Mouse (Mus musculus): Measurements from ENCODE around the gene Camkk2.

Gene Camkk2

DNA sequence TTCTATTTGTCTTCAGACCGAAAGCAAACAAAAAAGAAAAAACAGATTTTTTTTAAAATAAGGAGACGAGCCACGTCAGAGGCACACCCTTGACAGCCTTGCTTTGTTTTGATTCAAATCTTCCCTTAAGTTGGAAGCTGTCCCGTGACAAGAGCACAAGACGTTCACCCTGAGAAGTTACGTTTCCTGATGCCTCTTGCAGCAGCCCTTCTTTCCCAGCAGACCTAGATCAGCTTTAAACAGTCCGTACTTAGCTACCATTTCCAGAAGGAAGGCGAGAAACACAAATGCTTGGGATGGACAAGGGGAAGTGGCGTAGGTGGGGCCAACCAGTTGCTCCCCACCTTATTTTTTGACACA lies 80.5 kb downstream of the Camkk2 start:
- no peak for DNase-seq (ENCODE audit: low spot score)

DNA sequence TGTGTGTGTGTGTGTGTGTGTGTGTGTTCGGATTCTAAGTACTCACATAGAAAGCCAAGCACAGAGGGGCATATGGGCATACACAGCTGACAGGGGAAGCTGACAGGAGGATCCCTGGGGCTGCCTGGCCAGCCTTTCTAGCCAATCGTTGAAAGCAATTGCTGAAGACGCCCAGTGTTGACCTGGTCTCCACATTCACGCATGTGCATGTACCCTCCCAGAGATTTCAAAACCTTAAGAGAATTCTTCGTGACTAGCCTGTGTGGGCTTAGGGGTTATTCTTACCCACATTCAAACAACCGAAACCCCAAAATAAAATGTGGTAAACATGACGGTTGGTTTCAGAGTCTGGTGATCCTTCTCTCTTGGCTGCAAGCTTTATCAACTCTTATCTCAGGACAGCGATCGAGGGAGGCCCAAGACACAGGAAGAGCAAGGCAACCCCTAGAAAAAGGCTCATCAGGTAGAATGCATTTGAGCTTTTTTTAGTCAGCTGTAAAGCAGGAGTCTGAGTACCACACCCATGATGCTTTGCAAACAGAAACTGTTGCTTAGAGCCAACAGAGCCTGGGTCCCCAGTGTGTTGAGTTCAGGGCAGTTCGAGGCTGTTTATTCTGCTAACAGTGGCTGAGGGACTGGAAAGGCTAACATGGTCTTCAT lies 81.0 kb downstream of the Camkk2 start:
- DNase-seq (ENCODE audit: low spot score) = no peak

DNA sequence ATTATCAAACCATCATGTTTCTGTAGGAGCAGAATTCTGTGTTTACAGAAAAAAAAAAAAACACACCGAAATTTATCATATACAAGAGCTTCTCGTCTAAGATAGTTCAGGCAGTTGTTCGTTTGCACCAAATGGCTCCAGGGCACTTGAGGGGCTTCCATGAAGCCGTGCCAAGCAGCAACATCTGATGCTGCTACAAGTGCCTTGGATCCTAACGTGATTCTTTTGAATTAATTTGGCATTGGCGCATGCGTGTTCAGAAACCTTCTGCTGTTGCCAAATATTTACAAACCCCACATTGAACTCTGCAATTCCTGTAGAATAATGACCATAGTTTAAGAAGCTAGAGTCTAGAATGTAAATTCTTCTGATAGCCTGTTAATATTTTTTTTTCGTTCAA lies 83.7 kb downstream of the Camkk2 start:
- DNase-seq (ENCODE audit: low spot score) = no peak

DNA sequence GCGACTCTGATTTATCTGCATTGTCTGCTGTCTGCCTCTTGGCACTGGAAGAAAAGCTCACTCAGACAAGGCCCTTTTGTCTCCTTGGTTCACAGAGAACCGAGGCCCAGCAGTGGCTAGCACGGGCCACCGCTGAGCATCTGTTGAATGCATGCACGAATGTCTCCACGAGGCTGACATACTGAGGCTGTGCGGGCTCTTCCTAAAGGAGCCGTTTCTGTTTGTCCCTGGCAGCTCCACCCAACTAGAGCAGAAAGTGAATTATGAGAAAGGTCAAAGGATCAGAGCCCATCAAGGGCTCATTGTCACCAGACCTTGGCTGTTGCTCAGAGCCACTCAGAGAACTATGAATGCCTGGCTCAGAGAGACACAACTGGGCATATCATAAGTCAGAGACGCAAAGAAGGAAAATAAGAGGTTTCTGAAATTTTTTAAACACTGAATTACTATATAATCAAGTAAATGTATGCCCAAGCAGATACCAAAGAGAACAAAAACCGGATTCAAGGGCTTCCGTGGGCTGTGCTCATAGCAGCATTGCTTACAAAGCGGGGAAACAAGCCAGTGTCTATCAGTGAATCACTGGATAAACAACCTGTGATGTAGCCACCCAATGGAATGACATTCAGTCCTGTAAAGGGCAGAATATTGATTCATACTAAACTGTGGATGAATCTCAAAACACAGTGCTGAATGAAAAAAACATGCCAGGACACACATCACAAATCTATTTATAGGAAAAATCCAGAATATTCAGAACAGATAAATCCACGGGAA lies 85.6 kb downstream of the Camkk2 start:
- DNase-seq (ENCODE audit: low spot score) = no peak

DNA sequence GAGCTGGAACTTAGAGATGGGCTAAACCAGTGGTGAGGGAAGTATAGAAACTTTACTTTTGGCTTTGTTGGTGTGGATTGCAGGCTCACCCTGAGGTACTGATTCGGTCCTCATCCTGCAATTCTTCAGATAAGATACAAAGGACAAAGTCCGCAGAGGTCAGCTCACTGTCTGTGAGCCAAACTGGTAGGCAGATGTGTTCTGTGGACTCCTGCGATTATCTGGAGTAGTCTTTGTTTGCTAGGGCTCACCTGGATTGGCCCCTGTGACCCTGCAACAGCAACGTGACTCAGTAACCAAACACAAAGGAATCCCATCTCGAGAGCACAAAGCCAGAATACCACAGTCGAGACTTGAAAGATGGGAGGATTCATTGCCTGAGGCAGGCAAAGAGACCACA lies 88.7 kb downstream of the Camkk2 start:
- no peak for DNase-seq (ENCODE audit: low spot score)

DNA sequence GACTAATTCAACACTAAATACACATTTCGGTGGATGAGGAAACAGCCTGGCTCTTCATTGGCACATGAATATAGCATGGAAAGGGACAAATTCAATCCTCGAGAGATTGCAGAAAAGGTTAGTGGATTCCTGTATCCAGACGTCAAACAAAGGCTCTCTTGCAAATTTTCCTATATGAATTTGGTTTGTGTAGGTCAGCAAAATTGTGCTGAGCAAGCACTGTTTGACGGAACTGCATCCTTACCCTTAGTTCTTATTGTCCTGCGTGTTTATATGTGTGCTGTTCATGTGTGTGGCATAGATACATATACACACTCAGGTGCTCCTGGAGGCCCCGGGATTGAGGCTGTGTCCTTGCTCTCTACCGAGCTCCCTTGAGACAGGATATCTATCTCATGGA lies 90.1 kb downstream of the Camkk2 start:
- no peak for DNase-seq (ENCODE audit: low spot score)

DNA sequence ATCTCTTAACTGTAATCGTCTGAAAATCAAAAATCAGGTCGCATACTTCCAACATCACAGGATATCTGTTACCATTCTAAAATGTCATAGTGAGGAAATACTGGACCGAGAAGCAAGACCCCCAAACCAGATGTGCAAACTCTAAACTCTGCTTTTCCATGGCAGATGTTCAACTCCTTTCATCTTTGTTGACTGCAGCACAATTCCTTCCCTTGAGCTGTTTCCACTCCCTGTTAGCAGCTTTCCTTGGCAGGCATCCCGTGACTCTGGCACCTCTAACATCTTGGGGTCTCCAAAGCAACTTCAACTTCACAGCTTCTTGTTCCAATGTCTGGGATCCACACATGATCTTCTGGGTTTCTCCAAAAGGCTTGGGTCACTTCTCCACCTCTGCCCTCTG lies 91.8 kb downstream of the Camkk2 start:
- no peak for DNase-seq (ENCODE audit: low spot score)

DNA sequence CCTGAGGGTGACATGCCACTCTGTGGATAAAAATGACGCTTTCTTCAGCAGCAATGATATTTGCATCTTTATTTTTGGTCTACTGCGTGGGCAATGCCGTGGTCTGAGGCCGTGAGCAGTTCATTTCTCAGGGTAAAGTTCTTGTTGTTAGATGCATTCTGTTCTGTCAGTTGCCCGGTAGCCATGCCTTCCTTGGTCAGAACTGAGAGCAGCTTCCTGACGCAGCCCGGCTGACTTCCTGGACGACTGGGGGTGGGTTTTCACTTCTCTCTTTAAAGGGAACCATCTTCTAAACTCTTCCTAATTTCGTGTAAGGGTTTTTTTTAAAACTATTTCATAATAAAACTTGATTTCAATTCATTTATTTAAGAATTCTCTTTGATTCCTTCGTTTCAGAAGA lies 95.3 kb downstream of the Camkk2 start:
- DNase-seq (ENCODE audit: low spot score) = no peak

DNA sequence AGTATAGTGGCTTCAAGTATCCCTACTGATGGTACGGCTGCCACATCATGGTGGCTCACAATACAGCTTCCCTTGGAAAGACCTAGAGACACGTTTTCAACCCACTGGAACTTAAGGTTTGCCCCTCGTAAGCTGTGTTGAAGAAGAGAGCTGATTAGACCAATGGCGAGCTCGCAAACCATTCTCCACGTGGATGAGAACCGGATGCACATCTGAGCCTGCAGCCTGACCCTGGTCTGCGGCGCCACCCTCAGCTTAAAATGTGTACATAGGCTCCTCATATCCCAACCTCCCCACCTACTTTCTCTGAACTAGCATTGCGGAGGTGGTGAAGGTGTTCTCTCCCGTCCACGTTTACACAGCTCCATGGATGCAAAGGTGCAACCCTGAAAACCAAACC lies 97.9 kb downstream of the Camkk2 start:
- no peak for DNase-seq (ENCODE audit: low spot score)
